Mouse (Mus musculus) gastrocnemius, postnatal 4 days (tissue): ENCODE results near the gene Cyp2b10. TPM values are rescaled to one million over a fixed set of nuclear protein-coding genes. Genes with fewer than 3 reads are reported as not detected.
A peak's percentile ranks its signal among the peaks of the same experiment; 100 is the strongest.
"Not testable (repeated sequence)": the region's sequence is repeated elsewhere in the genome, so short reads cannot be mapped to it uniquely, and the experiment has no call there.

Source experiments
- DNase-seq, 2 experiments: peaks; one replicate each; pipeline ENCODE4 v3.0.0; 2021 to 2022; ENCODE audit warnings: low spot score in 2 of 2, mixed read lengths in 2 of 2
- long read RNA-seq, 2 experiments: library from polyadenylated mRNA; stranded (forward); transcript quantifications; one replicate each; pipeline ENCODE4 v2.0.0; 2021
- total RNA-seq, 2 experiments: library from RNA; stranded (reverse); gene quantifications; 2 replicates each; pipeline ENCODE4 v1.2.3; 2021

Cyp2b10 gene
- total RNA-seq, result not detected
- long read RNA-seq, experiment 1, partial matches to known transcripts, result 0 of 1 reads
- long read RNA-seq, experiment 1, other reads (novel, unspliced or antisense), result 0 of 1 reads
- long read RNA-seq, experiment 2, result 0 reads

- no peak for DNase-seq
Measured at GRCm38 (mm10) chr7:25897411-25897810, at the start of gene Cyp2b10. Gene Cyp2b10 (plus strand): TSS chr7:25897620.

GRCm38 (mm10) chr7:25847722-25848443 is 49.5 kb upstream of the Cyp2b10 start:
- DNase-seq, result peak; percentile 77 to 82

- no peak for DNase-seq
Measured at GRCm38 (mm10) chr7:25848444-25848812, 49.0 kb upstream of the Cyp2b10 start.

GRCm38 (mm10) chr7:25855082-25855481 is 42.3 kb upstream of the Cyp2b10 start:
- DNase-seq, result peak; percentile 29 to 42

- no peak for DNase-seq
Measured at GRCm38 (mm10) chr7:25859962-25860870, 37.2 kb upstream of the Cyp2b10 start.

GRCm38 (mm10) chr7:25862365-25862764 is 35.1 kb upstream of the Cyp2b10 start:
- DNase-seq, result no peak

GRCm38 (mm10) chr7:25863756-25864155 is 33.7 kb upstream of the Cyp2b10 start:
- DNase-seq, result no peak

- no peak for DNase-seq
Measured at GRCm38 (mm10) chr7:25864861-25865260, 32.6 kb upstream of the Cyp2b10 start.

- no peak for DNase-seq
Measured at GRCm38 (mm10) chr7:25869789-25870188, 27.6 kb upstream of the Cyp2b10 start.

- DNase-seq, result no peak
Measured at GRCm38 (mm10) chr7:25872624-25873023, 24.8 kb upstream of the Cyp2b10 start.

- DNase-seq, result no peak
Measured at GRCm38 (mm10) chr7:25878735-25879134, 18.7 kb upstream of the Cyp2b10 start.

- not testable (repeated sequence) for DNase-seq
Measured at GRCm38 (mm10) chr7:25880721-25881120, 16.7 kb upstream of the Cyp2b10 start.

GRCm38 (mm10) chr7:25884272-25884671 is 13.1 kb upstream of the Cyp2b10 start:
- DNase-seq, result no peak

- no peak for DNase-seq
Measured at GRCm38 (mm10) chr7:25887758-25888157, 9.7 kb upstream of the Cyp2b10 start.

GRCm38 (mm10) chr7:25893159-25893558 is 4.3 kb upstream of the Cyp2b10 start:
- DNase-seq, result no peak

- DNase-seq, result no peak
Measured at GRCm38 (mm10) chr7:25895162-25895561, 2.3 kb upstream of the Cyp2b10 start.

GRCm38 (mm10) chr7:25898064-25898463 is 644 bp downstream of the Cyp2b10 start:
- no peak for DNase-seq

GRCm38 (mm10) chr7:25902061-25902690 is 4.8 kb downstream of the Cyp2b10 start:
- no peak for DNase-seq

GRCm38 (mm10) chr7:25903156-25903555 is 5.7 kb downstream of the Cyp2b10 start:
- DNase-seq, result no peak

- DNase-seq, result no peak
Measured at GRCm38 (mm10) chr7:25904066-25904465, 6.6 kb downstream of the Cyp2b10 start.

GRCm38 (mm10) chr7:25904489-25904888 is 7.1 kb downstream of the Cyp2b10 start:
- DNase-seq, result no peak

- no peak for DNase-seq
Measured at GRCm38 (mm10) chr7:25907380-25907779, 10.0 kb downstream of the Cyp2b10 start.
